Mouse (Mus musculus) myocyte (in vitro differentiated cells): ENCODE measurements around the gene Eppin. TPM values are rescaled to one million over a fixed set of nuclear protein-coding genes. Genes with fewer than 3 reads are reported as not detected.

Source experiments
- H3K27me3 ChIP-seq: one replicate; pipeline ENCODE4 v1.6.1; 2011; ENCODE audit not compliant: control insufficient read depth, insufficient read depth, insufficient read length
- H3K36me3 ChIP-seq: one replicate; pipeline ENCODE4 v1.6.1; 2011; ENCODE audit not compliant: control insufficient read depth, insufficient read depth
- H3K4me2 ChIP-seq: one replicate; pipeline ENCODE4 v1.6.1; 2011; ENCODE audit warnings: low read depth, control low read depth
- H3K4me3 ChIP-seq: one replicate; pipeline ENCODE4 v1.5.1; 2011; ENCODE audit warnings: mild to moderate bottlenecking, control low read depth, moderate library complexity
- H3K79me2 ChIP-seq: one replicate; pipeline ENCODE4 v1.6.1; 2011; ENCODE audit not compliant: control insufficient read depth, insufficient read depth
- H3ac ChIP-seq: one replicate; pipeline ENCODE4 v1.6.1; 2011; ENCODE audit not compliant: control insufficient read depth, insufficient read length
- CEBPB ChIP-seq: IDR thresholded peaks from 2 replicates; pipeline ENCODE4 v1.6.1; 2011; ENCODE audit warnings: mild to moderate bottlenecking, moderate library complexity; ENCODE audit not compliant: poor library complexity, insufficient read depth, severe bottlenecking
- E2F4 ChIP-seq: IDR thresholded peaks from one replicate; pipeline ENCODE4 v1.6.1; 2011; ENCODE audit warnings: mild to moderate bottlenecking, control low read depth, moderate library complexity; ENCODE audit not compliant: insufficient read depth
- MAX ChIP-seq: IDR thresholded peaks from one replicate; pipeline ENCODE4 v1.6.1; 2011; ENCODE audit warnings: low read depth, mild to moderate bottlenecking, control low read depth
- MYOD1 ChIP-seq, 3 experiments: IDR thresholded peaks; one replicate each; pipeline ENCODE4 v1.6.1; 2011; ENCODE audit warnings: control low read depth in 2 of 3, low read depth in 2 of 3, mild to moderate bottlenecking in 2 of 3, moderate library complexity in 1 of 3; ENCODE audit not compliant: insufficient read length in 2 of 3, control insufficient read depth in 1 of 3
- MYOG ChIP-seq, 3 experiments: IDR thresholded peaks; one replicate each; pipeline ENCODE4 v1.6.1; 2011; ENCODE audit warnings: control low read depth in 2 of 3, low read depth in 2 of 3, mild to moderate bottlenecking in 2 of 3; ENCODE audit not compliant: insufficient read length in 2 of 3, control insufficient read depth in 1 of 3, insufficient read depth in 1 of 3
- POLR2A ChIP-seq: IDR thresholded peaks from one replicate; pipeline ENCODE4 v1.6.1; 2011; ENCODE audit warnings: low read depth, mild to moderate bottlenecking, control low read depth, moderate library complexity; ENCODE audit not compliant: insufficient read length
- POLR2AphosphoS2 ChIP-seq: IDR thresholded peaks from one replicate; pipeline ENCODE4 v1.6.1; 2011; ENCODE audit warnings: low read depth, control low read depth; ENCODE audit not compliant: insufficient read length
- REST ChIP-seq: IDR thresholded peaks from one replicate; pipeline ENCODE4 v1.6.1; 2011; ENCODE audit warnings: mild to moderate bottlenecking, control low read depth, moderate library complexity; ENCODE audit not compliant: insufficient read depth, insufficient read length
- SRF ChIP-seq: IDR thresholded peaks from one replicate; pipeline ENCODE4 v1.6.1; 2011; ENCODE audit warnings: low read depth; ENCODE audit not compliant: control insufficient read depth, insufficient read length
- TCF12 ChIP-seq: IDR thresholded peaks from one replicate; pipeline ENCODE4 v1.6.1; 2011; ENCODE audit warnings: mild to moderate bottlenecking, control low read depth; ENCODE audit not compliant: poor library complexity, insufficient read depth, severe bottlenecking
- TCF3 ChIP-seq: IDR thresholded peaks from one replicate; pipeline ENCODE4 v1.6.1; 2011; ENCODE audit warnings: low read depth, control low read depth; ENCODE audit not compliant: insufficient read length
- USF1 ChIP-seq: IDR thresholded peaks from one replicate; pipeline ENCODE4 v1.6.1; 2011; ENCODE audit warnings: low read depth, mild to moderate bottlenecking, control low read depth, moderate library complexity
- polyA plus RNA-seq: library from polyadenylated mRNA; unstranded; fragments of >200 nt; fragmentation: generic; extraction: Trizol; gene quantifications from one replicate; pipeline ENCODE4 v1.2.1, GENCODE M21; 2012; ENCODE audit warnings: missing spikeins

Eppin gene
- polyA plus RNA-seq, 1 experiment = not detected

DNA sequence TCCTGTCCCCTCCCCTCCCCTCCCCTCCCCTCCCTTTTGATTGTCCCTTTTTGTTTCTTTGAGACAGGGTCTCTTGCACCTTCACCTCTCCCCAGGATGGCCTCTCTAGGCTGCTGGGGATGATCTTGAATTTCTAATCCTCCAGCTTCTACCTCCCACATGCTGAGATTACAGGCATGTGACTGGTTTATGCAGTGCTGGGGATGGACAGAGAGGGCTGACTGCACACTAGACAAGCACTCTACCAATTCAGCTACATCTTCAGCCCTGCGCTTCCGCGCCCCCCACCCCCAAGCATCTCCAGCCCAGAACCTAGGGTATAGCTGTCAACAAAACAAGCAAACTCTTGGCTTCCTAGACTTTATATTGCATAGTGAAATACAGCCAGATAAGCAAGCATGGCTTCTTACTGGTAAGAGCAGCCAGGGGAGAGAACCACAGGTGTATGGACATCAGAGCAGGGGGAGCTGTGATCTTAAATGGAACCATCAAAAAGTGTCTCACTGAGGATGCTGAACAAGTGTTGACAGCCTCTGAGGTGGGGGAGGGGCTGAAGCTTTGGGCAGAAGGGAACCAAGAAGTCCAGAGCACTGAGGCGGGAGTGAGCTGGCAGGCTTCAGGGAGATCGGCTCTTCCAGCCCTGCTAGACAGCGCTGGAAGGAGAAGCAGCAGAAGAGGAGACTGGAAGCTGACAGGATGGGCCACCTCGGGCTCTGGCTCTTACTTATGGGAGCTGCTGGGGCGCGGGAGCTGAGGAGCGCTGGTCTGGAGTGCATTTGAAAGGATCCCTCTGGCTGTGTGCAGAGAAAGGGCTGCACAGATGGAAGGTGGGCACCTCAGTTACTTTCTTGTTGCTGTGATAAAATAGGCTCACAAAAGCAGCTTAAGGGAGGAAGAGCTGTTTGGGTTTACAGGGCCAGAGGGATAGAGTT, 43.2 kb downstream of the Eppin start:
- Histone ChIP-seq H3K27me3 (peaks cover 26% of the 10 kb centered on the region), H3ac (no peak overlapping the region), H3K4me3 (no peak overlapping the region), H3K79me2 (no peaks in the 10 kb centered on the region), H3K36me3 (no peaks in the 10 kb centered on the region), H3K4me2 (no peak overlapping the region)
- TF ChIP-seq MYOG (IDR thresholded peaks at IDR 0.05; ENCODE audit: control insufficient read depth in 1 of 3, insufficient read depth in 1 of 3, insufficient read length in 2 of 3, low read depth in 2 of 3) = no peak
- no peak for TF ChIP-seq POLR2A
- no peak for TF ChIP-seq E2F4
- no peak for TF ChIP-seq POLR2AphosphoS2
- TF ChIP-seq CEBPB = no peak
- TF ChIP-seq TCF12 = no peak
- no peak for TF ChIP-seq TCF3
- TF ChIP-seq MYOD1 (IDR thresholded peaks at IDR 0.05; ENCODE audit: control insufficient read depth in 1 of 3, insufficient read length in 2 of 3, low read depth in 2 of 3) = no peak
- no peak for TF ChIP-seq MAX
- TF ChIP-seq SRF = no peak
- no peak for TF ChIP-seq REST
- no peak for TF ChIP-seq USF1

DNA sequence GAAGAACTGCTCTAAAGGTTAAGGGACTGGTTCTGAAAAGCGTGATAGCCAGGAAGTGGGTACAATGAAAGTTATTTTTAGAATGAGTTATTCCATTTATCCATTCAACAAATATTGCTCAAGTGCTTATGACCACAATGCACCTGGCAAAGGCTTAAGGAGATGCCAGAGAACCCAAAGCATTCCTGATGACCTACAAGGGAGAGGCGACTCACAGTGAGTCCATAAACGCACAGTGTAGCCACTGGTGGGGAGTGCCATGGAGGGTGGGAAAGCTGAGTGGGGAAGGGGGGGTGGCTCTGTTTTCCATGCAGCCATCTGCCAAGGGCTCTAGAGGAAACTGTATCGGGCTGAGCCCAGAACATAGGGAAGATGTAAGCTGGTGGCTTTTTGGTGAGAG, 44.1 kb downstream of the Eppin start:
- Histone ChIP-seq H3K79me2 (no peaks in the 10 kb centered on the region), H3K27me3 (peaks cover 28% of the 10 kb centered on the region), H3K4me3 (no peak overlapping the region), H3K36me3 (no peaks in the 10 kb centered on the region), H3K4me2 (no peak overlapping the region), H3ac (no peak overlapping the region)
- no peak for TF ChIP-seq MYOG (IDR thresholded peaks at IDR 0.05; ENCODE audit: control insufficient read depth in 1 of 3, insufficient read depth in 1 of 3, insufficient read length in 2 of 3, low read depth in 2 of 3)
- TF ChIP-seq USF1 = no peak

GRCm38 (mm10) chr2:164544454-164545097, 48.8 kb downstream of the Eppin start:
- H3K4me2 ChIP-seq = no peak overlapping the region
- no peak overlapping the region for H3ac ChIP-seq
- no peak overlapping the region for H3K4me3 ChIP-seq
- peaks cover 32% of the 10 kb centered on the region for H3K27me3 ChIP-seq
- TF ChIP-seq TCF3 = no peak
- no peak for TF ChIP-seq TCF12
- TF ChIP-seq MYOG (IDR thresholded peaks at IDR 0.05; ENCODE audit: control insufficient read depth in 1 of 3, insufficient read depth in 1 of 3, insufficient read length in 2 of 3, low read depth in 2 of 3) = no peak
- no peak for TF ChIP-seq POLR2AphosphoS2
- TF ChIP-seq SRF = no peak
- TF ChIP-seq USF1 = no peak
- no peak for TF ChIP-seq MAX
- TF ChIP-seq REST = no peak
- no peak for TF ChIP-seq MYOD1 (IDR thresholded peaks at IDR 0.05; ENCODE audit: control insufficient read depth in 1 of 3, insufficient read length in 2 of 3, low read depth in 2 of 3)
- H3K79me2 ChIP-seq = no peaks in the 10 kb centered on the region
- H3K36me3 ChIP-seq = no peaks in the 10 kb centered on the region

DNA sequence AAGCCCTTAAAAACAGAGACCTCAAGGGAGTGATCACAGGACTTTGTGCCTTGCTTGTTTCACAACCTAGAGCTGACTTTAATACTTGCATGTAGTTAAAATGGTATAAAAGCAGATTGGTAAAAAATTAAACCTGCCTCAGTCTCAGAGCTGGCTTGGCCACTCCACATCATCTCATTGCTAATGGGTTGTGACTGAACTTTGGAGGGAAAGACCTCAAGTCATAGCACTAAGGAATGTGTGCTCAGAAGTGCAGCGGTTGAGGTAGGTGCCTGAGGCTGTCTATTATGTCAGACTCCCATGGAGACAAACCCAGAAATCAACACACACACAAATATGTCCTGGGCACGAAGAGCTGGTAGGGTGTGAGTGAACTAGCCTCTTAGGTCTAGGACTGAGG, 49.6 kb downstream of the Eppin start:
- Histone ChIP-seq H3K79me2 (no peaks in the 10 kb centered on the region), H3K36me3 (no peaks in the 10 kb centered on the region), H3K27me3 (peaks cover 30% of the 10 kb centered on the region), H3K4me2 (no peak overlapping the region), H3K4me3 (no peak overlapping the region), H3ac (no peak overlapping the region)
- TF ChIP-seq TCF12 (no peak), CEBPB (no peak), REST (no peak), POLR2AphosphoS2 (no peak), MAX (no peak), TCF3 (no peak), MYOG (IDR thresholded peaks at IDR 0.05; ENCODE audit: control insufficient read depth in 1 of 3, insufficient read depth in 1 of 3, insufficient read length in 2 of 3, low read depth in 2 of 3) (no peak), SRF (no peak), POLR2A (no peak), E2F4 (no peak), MYOD1 (IDR thresholded peaks at IDR 0.05; ENCODE audit: control insufficient read depth in 1 of 3, insufficient read length in 2 of 3, low read depth in 2 of 3) (no peak), USF1 (no peak)
